Mouse (Mus musculus) MEL (cell line): Measurements from ENCODE around the gene Zfp324. TPM values are rescaled to one million over a fixed set of nuclear protein-coding genes. Genes with fewer than 3 reads are reported as not detected.

Experiments
- DNase-seq: peaks from one replicate; pipeline ENCODE4 v3.0.0; 2011; ENCODE audit warnings: low read depth, low spot score
- H3K27ac ChIP-seq: 2 replicates; pipeline ENCODE4 v1.5.1; 2012; ENCODE audit warnings: low read depth, mild to moderate bottlenecking, control low read depth, low read length, moderate library complexity; ENCODE audit not compliant: control insufficient read depth
- H3K27me3 ChIP-seq, 2 experiments: fragments of 150-350 bp in 1 of 2; sonication (generic) in 1 of 2; 2 replicates each; pipeline ENCODE4 v1.6.1; 2012; ENCODE audit warnings: low read length in 2 of 2, mild to moderate bottlenecking in 2 of 2, improper control_type of control experiment in 1 of 2, moderate library complexity in 1 of 2; ENCODE audit not compliant: insufficient read depth in 2 of 2, control insufficient read depth in 1 of 2
- H3K36me3 ChIP-seq, 2 experiments: 2 replicates each; pipeline ENCODE4 v1.6.1; 2012 to 2014; ENCODE audit warnings: low read length in 2 of 2, improper control_type of control experiment in 1 of 2, inconsistent platforms in 1 of 2, mild to moderate bottlenecking in 1 of 2; ENCODE audit not compliant: insufficient read depth in 2 of 2, control insufficient read depth in 1 of 2
- H3K4me1 ChIP-seq, 2 experiments: fragments of 150-350 bp in 1 of 2; sonication (generic) in 1 of 2; 2 replicates each; pipeline ENCODE4 v1.6.1; 2012; ENCODE audit warnings: low read length in 2 of 2, improper control_type of control experiment in 1 of 2, mild to moderate bottlenecking in 1 of 2; ENCODE audit not compliant: insufficient read depth in 2 of 2, control insufficient read depth in 1 of 2
- H3K4me3 ChIP-seq, 2 experiments: fragments of 150-350 bp in 1 of 2; sonication (generic) in 1 of 2; 2 replicates each; pipeline ENCODE4 v1.5.1; 2012; ENCODE audit warnings: low read depth in 2 of 2, low read length in 2 of 2, mild to moderate bottlenecking in 2 of 2, moderate library complexity in 2 of 2, control low read depth in 1 of 2, improper control_type of control experiment in 1 of 2; ENCODE audit not compliant: control insufficient read depth in 1 of 2, insufficient read depth in 1 of 2
- H3K79me2 ChIP-seq: 2 replicates; pipeline ENCODE4 v1.6.1; 2012; ENCODE audit warnings: mild to moderate bottlenecking, low read length, moderate library complexity; ENCODE audit not compliant: control insufficient read depth, poor library complexity, insufficient read depth
- H3K9ac ChIP-seq: 2 replicates; pipeline ENCODE4 v1.6.1; 2012; ENCODE audit warnings: low read depth, mild to moderate bottlenecking, control low read depth, low read length, moderate library complexity; ENCODE audit not compliant: control insufficient read depth, poor library complexity, severe bottlenecking
- H3K9me3 ChIP-seq: fragments of 150-350 bp; sonication (generic); replicated peaks from 2 replicates; pipeline ENCODE4 v1.6.1; 2012; ENCODE audit warnings: mild to moderate bottlenecking, low read length, improper control_type of control experiment, moderate library complexity; ENCODE audit not compliant: insufficient read depth
- BHLHE40 ChIP-seq: IDR thresholded peaks from 2 replicates; pipeline ENCODE4 v1.6.1; 2012; ENCODE audit warnings: low read depth, mild to moderate bottlenecking, inconsistent platforms, low read length, improper control_type of control experiment, borderline replicate concordance
- CHD1 ChIP-seq: IDR thresholded peaks from 2 replicates; pipeline ENCODE4 v1.6.1; 2012; ENCODE audit warnings: low read depth, mild to moderate bottlenecking, inconsistent platforms, low read length, improper control_type of control experiment
- CTCF ChIP-seq, 3 experiments: IDR thresholded peaks in 2 of 3; conservative IDR thresholded peaks in 1 of 3; 2 replicates each; pipeline ENCODE4 v1.5.1; 2011 to 2012; ENCODE audit warnings: low read length in 3 of 3, low read depth in 2 of 3, mild to moderate bottlenecking in 2 of 3, improper control_type of control experiment in 1 of 3, inconsistent platforms in 1 of 3, mixed read lengths in 1 of 3, moderate library complexity in 1 of 3; ENCODE audit not compliant: control insufficient read depth in 1 of 3, insufficient read depth in 1 of 3, poor library complexity in 1 of 3, severe bottlenecking in 1 of 3
- E2F4 ChIP-seq: IDR thresholded peaks from 2 replicates; pipeline ENCODE4 v1.6.1; 2011; ENCODE audit warnings: low read depth, low read length, improper control_type of control experiment, borderline replicate concordance
- ELF1 ChIP-seq: IDR thresholded peaks from 2 replicates; pipeline ENCODE4 v1.6.1; 2014; ENCODE audit warnings: low read depth, mild to moderate bottlenecking, inconsistent platforms, low read length, improper control_type of control experiment, moderate library complexity
- EP300 ChIP-seq, 2 experiments: IDR thresholded peaks; 2 replicates each; pipeline ENCODE4 v1.6.1; 2011; ENCODE audit warnings: improper control_type of control experiment in 2 of 2, low read length in 2 of 2, low read depth in 1 of 2, mild to moderate bottlenecking in 1 of 2
- GATA1 ChIP-seq: IDR thresholded peaks from 2 replicates; pipeline ENCODE4 v1.6.1; 2011; ENCODE audit warnings: low read depth, low read length, improper control_type of control experiment
- JUND ChIP-seq: IDR thresholded peaks from 2 replicates; pipeline ENCODE4 v1.6.1; 2011; ENCODE audit warnings: low read depth, mild to moderate bottlenecking, improper control_type of control experiment, low read length
- KAT2A ChIP-seq: conservative IDR thresholded peaks from 2 replicates; pipeline ENCODE4 v1.6.1; 2012; ENCODE audit warnings: low read depth, low read length, improper control_type of control experiment, inconsistent platforms
- MAFK ChIP-seq: IDR thresholded peaks from 2 replicates; pipeline ENCODE4 v1.6.1; 2011; ENCODE audit warnings: low read depth, mild to moderate bottlenecking, low read length, improper control_type of control experiment, borderline replicate concordance
- MAZ ChIP-seq: IDR thresholded peaks from 2 replicates; pipeline ENCODE4 v1.6.1; 2012; ENCODE audit warnings: low read depth, mild to moderate bottlenecking, inconsistent platforms, low read length, improper control_type of control experiment
- MEF2A ChIP-seq: IDR thresholded peaks from 2 replicates; pipeline ENCODE4 v1.6.1; 2014; ENCODE audit warnings: low read depth, mild to moderate bottlenecking, inconsistent platforms, low read length, improper control_type of control experiment; ENCODE audit not compliant: poor library complexity, insufficient replicate concordance, severe bottlenecking; ENCODE audit errors: extremely low read depth
- MYB ChIP-seq: IDR thresholded peaks from 2 replicates; pipeline ENCODE4 v1.6.1; 2011; ENCODE audit warnings: mild to moderate bottlenecking, low read depth, low read length, improper control_type of control experiment
- MYC ChIP-seq: IDR thresholded peaks from 2 replicates; pipeline ENCODE4 v1.6.1; 2011; ENCODE audit warnings: low read depth, mild to moderate bottlenecking, low read length, improper control_type of control experiment, moderate library complexity
- NELFE ChIP-seq: IDR thresholded peaks from 2 replicates; pipeline ENCODE4 v1.6.1; 2011; ENCODE audit warnings: low read depth, low read length, improper control_type of control experiment
- NRF1 ChIP-seq: IDR thresholded peaks from 2 replicates; pipeline ENCODE4 v1.6.1; 2014; ENCODE audit warnings: low read depth, mild to moderate bottlenecking, inconsistent platforms, low read length, improper control_type of control experiment, moderate library complexity; ENCODE audit not compliant: poor library complexity, insufficient read depth, severe bottlenecking
- POLR2A ChIP-seq, 2 experiments: IDR thresholded peaks; 2 replicates each; pipeline ENCODE4 v1.6.1; 2011 to 2012; ENCODE audit warnings: low read length in 2 of 2, mild to moderate bottlenecking in 2 of 2, control low read depth in 1 of 2, improper control_type of control experiment in 1 of 2, low read depth in 1 of 2, moderate library complexity in 1 of 2; ENCODE audit not compliant: control insufficient read depth in 1 of 2, insufficient read depth in 1 of 2, poor library complexity in 1 of 2
- POLR2AphosphoS2 ChIP-seq: IDR thresholded peaks from 2 replicates; pipeline ENCODE4 v1.6.1; 2011; ENCODE audit warnings: low read length, improper control_type of control experiment
- RAD21 ChIP-seq: IDR thresholded peaks from 2 replicates; pipeline ENCODE4 v1.6.1; 2011; ENCODE audit warnings: mild to moderate bottlenecking, low read depth, low read length, improper control_type of control experiment
- SIN3A ChIP-seq: IDR thresholded peaks from 2 replicates; pipeline ENCODE4 v1.6.1; 2012; ENCODE audit warnings: low read length, improper control_type of control experiment, inconsistent platforms
- TAL1 ChIP-seq: IDR thresholded peaks from 2 replicates; pipeline ENCODE4 v1.6.1; 2012; ENCODE audit warnings: mild to moderate bottlenecking, inconsistent platforms, low read length, moderate library complexity, mixed read lengths
- TBP ChIP-seq: IDR thresholded peaks from 2 replicates; pipeline ENCODE4 v1.8.0; 2011; ENCODE audit warnings: low read depth, low read length, improper control_type of control experiment
- UBTF ChIP-seq: IDR thresholded peaks from 2 replicates; pipeline ENCODE4 v1.6.1; 2012; ENCODE audit warnings: low read depth, mild to moderate bottlenecking, inconsistent platforms, low read length, improper control_type of control experiment, moderate library complexity, borderline replicate concordance; ENCODE audit not compliant: insufficient read depth
- USF1 ChIP-seq: IDR thresholded peaks from 2 replicates; pipeline ENCODE4 v1.6.1; 2014; ENCODE audit warnings: low read depth, mild to moderate bottlenecking, inconsistent platforms, low read length, improper control_type of control experiment, moderate library complexity
- USF2 ChIP-seq, 2 experiments: IDR thresholded peaks; 2 replicates each; pipeline ENCODE4 v1.6.1; 2011 to 2012; ENCODE audit warnings: improper control_type of control experiment in 2 of 2, low read length in 2 of 2, borderline replicate concordance in 1 of 2, inconsistent platforms in 1 of 2, low read depth in 1 of 2, mild to moderate bottlenecking in 1 of 2; ENCODE audit not compliant: insufficient read depth in 1 of 2
- ZC3H11A ChIP-seq: IDR thresholded peaks from 2 replicates; pipeline ENCODE4 v1.6.1; 2012; ENCODE audit warnings: low read depth, mild to moderate bottlenecking, inconsistent platforms, low read length, improper control_type of control experiment
- ZKSCAN1 ChIP-seq: IDR thresholded peaks from 2 replicates; pipeline ENCODE4 v1.6.1; 2012; ENCODE audit warnings: low read depth, mild to moderate bottlenecking, inconsistent platforms, low read length, improper control_type of control experiment, moderate library complexity
- ZMIZ1 ChIP-seq: IDR thresholded peaks from 2 replicates; pipeline ENCODE4 v1.6.1; 2012; ENCODE audit warnings: low read depth, mild to moderate bottlenecking, inconsistent platforms, low read length, improper control_type of control experiment, moderate library complexity
- ZNF384 ChIP-seq: IDR thresholded peaks from 2 replicates; pipeline ENCODE4 v1.6.1; 2012; ENCODE audit warnings: low read depth, mild to moderate bottlenecking, inconsistent platforms, low read length, improper control_type of control experiment
- polyA plus RNA-seq, 2 experiments: library from polyadenylated mRNA; stranded (reverse) in 1 of 2; unstranded in 1 of 2; fragments of >175 nt in 1 of 2; fragments of >200 nt in 1 of 2; gene quantifications; 2 replicates each; pipeline versions ENCODE4 v1.2.1 to v1.2.4; 2012; ENCODE audit warnings: low replicate concordance in 2 of 2, low read depth in 1 of 2; ENCODE audit not compliant: insufficient read length in 2 of 2, insufficient read depth in 1 of 2, missing spikeins in 1 of 2
- total RNA-seq: library from RNA; depleted of rRNA; stranded (reverse); fragments of 300-350 nt; gene quantifications from 2 replicates; pipeline ENCODE4 v1.2.3, GENCODE M21; 2012

Zfp324 gene
- total and polyA plus RNA-seq, 3 experiments, result 5.2 to 9.9 TPM; not detected in 1

DNA sequence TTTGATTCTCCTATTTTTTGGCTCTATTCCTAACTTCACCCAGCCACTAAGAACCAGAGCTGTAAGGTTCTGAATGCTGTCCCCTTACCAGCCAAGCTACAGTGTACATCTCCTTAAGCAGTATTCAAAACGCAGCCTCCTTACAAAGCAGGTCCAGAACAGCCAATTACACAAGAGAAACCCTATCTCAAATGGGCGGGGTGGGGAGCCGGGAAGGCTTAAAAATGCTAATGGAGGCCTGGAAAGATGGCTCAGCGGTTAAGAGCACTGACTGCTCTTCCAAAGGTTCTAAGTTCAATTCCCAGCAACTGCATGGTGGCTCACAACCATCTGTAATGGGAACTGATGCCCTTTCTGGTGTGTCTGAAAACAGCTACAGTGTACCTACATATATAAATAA is 5.9 kb upstream of the Zfp324 start:
- Histone ChIP-seq H3K36me3 (peaks cover 0 to 11% of the 10 kb centered on the region in 2 experiments; a peak in 2 of 4 replicates), H3K9ac (no peak overlapping the region), H3K9me3 (no peaks in the 10 kb centered on the region), H3K4me3 (no peak overlapping the region), H3K79me2 (no peaks in the 10 kb centered on the region; the same call in 1 of the 2 replicates), H3K27me3 (no peaks in the 10 kb centered on the region), H3K27ac (no peak overlapping the region), H3K4me1 (peaks cover 0 to 13% of the 10 kb centered on the region in 2 experiments)
- TF ChIP-seq TBP (peak; percentile 95), TAL1 (no peak)
- peak; percentile 62 for DNase-seq

DNA sequence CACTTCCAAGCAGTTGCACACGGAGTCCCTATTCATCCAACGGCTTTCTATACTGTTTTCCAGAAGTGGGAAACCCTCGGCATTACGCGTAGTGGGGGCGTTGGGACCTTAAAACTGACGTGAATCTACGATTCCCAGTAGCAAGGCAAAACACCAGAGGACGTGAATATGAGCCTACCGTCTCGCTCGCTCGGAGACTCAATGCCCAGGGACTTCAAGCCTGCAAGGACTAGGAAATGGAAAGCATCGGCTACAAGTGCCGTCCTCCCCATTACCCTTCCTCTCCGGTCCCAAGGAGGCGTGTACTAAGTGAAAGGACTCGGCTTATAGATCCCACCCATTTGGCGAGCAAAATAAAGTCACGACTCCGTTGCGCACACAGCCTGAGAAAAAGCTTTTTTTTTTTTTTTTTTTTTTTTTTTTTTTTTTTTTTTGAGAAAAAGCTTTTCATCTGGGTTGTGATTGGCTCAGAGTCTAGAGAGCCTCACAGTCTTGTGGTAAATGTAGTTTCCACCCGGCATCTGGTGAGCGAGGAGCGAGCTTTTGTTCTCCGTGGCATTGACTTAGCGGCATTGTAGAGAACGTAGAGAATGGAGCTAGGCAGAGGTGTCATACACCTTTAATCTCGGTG is 4.0 kb upstream of the Zfp324 start:
- Histone ChIP-seq H3K27me3 (no peaks in the 10 kb centered on the region), H3K9me3 (no peaks in the 10 kb centered on the region), H3K9ac (peak overlapping the region; percentile 90), H3K36me3 (peaks cover 0 to 12% of the 10 kb centered on the region in 2 experiments; a peak in 2 of 4 replicates), H3K4me3 (peak overlapping the region; percentile 88 to 99), H3K79me2 (peaks cover 2% of the 10 kb centered on the region; the same call in 1 of the 2 replicates), H3K27ac (peak overlapping the region; percentile 84), H3K4me1 (peaks cover 2 to 16% of the 10 kb centered on the region in 2 experiments)
- DNase-seq, result peak; percentile 94
- TF ChIP-seq ZC3H11A (no peak), NELFE (peak; percentile 73), TAL1 (no peak), POLR2A (IDR thresholded peaks at IDR 0.05; ENCODE audit: control insufficient read depth in 1 of 2, insufficient read depth in 1 of 2, low read depth in 1 of 2, low read length in 2 of 2, poor library complexity in 1 of 2) (peak in 1 of 2 experiments; percentile 66; a peak in 2 of 4 replicates), CHD1 (no peak), GATA1 (no peak), TBP (peak; percentile 91), UBTF (no peak), CTCF (IDR thresholded peaks at IDR 0.05 in 2 of 3, conservative IDR thresholded peaks at IDR 0.05 in 1 of 3; ENCODE audit: control insufficient read depth in 1 of 3, insufficient read depth in 1 of 3, low read depth in 2 of 3, low read length in 3 of 3, poor library complexity in 1 of 3, severe bottlenecking in 1 of 3) (no peak), MAFK (no peak), JUND (no peak), ELF1 (no peak), EP300 (IDR thresholded peaks at IDR 0.05; ENCODE audit: low read depth in 1 of 2, low read length in 2 of 2) (0 out of 4 replicates have a peak, but pooled peaks of 1 of the 2 experiments have one; percentile 17), MYB (no peak), NRF1 (peak; percentile 56), BHLHE40 (peak; percentile 64), E2F4 (no peak), USF2 (IDR thresholded peaks at IDR 0.05; ENCODE audit: borderline replicate concordance in 1 of 2, insufficient read depth in 1 of 2, low read depth in 1 of 2, low read length in 2 of 2) (no peak), ZMIZ1 (peak; percentile 77), KAT2A (peak; percentile 68), USF1 (no peak), SIN3A (peak; percentile 95), MAZ (0 out of 2 replicates have a peak, but pooled peaks have one; percentile 61), MYC (0 out of 2 replicates have a peak, but pooled peaks have one; percentile 64), MEF2A (no peak), ZNF384 (peak; percentile 100), RAD21 (no peak), ZKSCAN1 (peak; percentile 85; the same call in 1 of the 2 replicates), POLR2AphosphoS2 (peak; percentile 59; the same call in 1 of the 2 replicates)
